ENCODE assay signal across 9 mouse cellular contexts in genomic region chr2:127927452-127928273, GRCm38 (mm10).
A peak's percentile ranks its signal among the peaks of the same experiment; 100 is the strongest.
DNase-seq lines count a peak whose midpoint lies in the region; ATAC-seq and TF ChIP-seq lines count a peak whose summit lies in the region.
"Had no signal": no experiment of that assay in that cellular context is flagged by ENCODE, and none has a peak within 500 bp of the region (broad histone marks: within the 10 kb centered on the region; RNA-seq: fewer than 3 reads in every experiment).

No protein-coding gene starts in this region.

- ATAC-seq in midbrain, embryonic 16.5 days = no peak
- ATAC-seq in midbrain, embryonic 13.5 days = 0 out of 2 replicates have a peak, but pooled peaks have one; percentile 11

- H3K27ac ChIP-seq in midbrain, embryonic 10.5 days (replicated peaks) = peak overlapping the region; percentile 43; the same call in 1 of the 2 replicates
- no peak overlapping the region for H3K27ac ChIP-seq in midbrain, embryonic 16.5 days (ENCODE audit: low read length)
- no peak overlapping the region for H3K27ac ChIP-seq in midbrain, embryonic 13.5 days
- H3K27ac ChIP-seq in cerebellum, adult 2 months (ENCODE audit: insufficient read depth, low read length) = no peak overlapping the region
- H3K27ac ChIP-seq: liver, embryonic 15.5 days had no signal

- no peak overlapping the region for H3K9ac ChIP-seq in midbrain, embryonic 16.5 days (ENCODE audit: low read depth, low read length)
- no peak overlapping the region for H3K9ac ChIP-seq in midbrain, embryonic 13.5 days (replicated peaks)
- H3K9ac ChIP-seq: liver, embryonic 15.5 days had no signal

- no peaks in the 10 kb centered on the region for H3K27me3 ChIP-seq in midbrain, embryonic 10.5 days (ENCODE audit: low read depth, poor library complexity, severe bottlenecking)
- no peaks in the 10 kb centered on the region for H3K27me3 ChIP-seq in midbrain, embryonic 16.5 days (ENCODE audit: control insufficient read depth, insufficient read depth, low read depth, low read length)
- H3K27me3 ChIP-seq in midbrain, embryonic 13.5 days = no peaks in the 10 kb centered on the region
- H3K27me3 ChIP-seq in cerebellum, adult 2 months (ENCODE audit: control insufficient read depth, insufficient read depth, low read length) = no peaks in the 10 kb centered on the region
- H3K27me3 ChIP-seq: liver, embryonic 15.5 days had no signal

- no peak for TF ChIP-seq CTCF in cerebellum, adult 2 months (IDR thresholded peaks at IDR 0.05; ENCODE audit: borderline replicate concordance, insufficient read depth, low read depth, low read length)

- H3K36me3 ChIP-seq in midbrain, embryonic 10.5 days = no peaks in the 10 kb centered on the region
- H3K36me3 ChIP-seq in midbrain, embryonic 16.5 days (ENCODE audit: control insufficient read depth, insufficient read depth, low read length) = no peaks in the 10 kb centered on the region
- H3K36me3 ChIP-seq in midbrain, embryonic 13.5 days = no peaks in the 10 kb centered on the region
- H3K36me3 ChIP-seq: liver, embryonic 15.5 days had no signal

- TF ChIP-seq POLR2A in cerebellum, adult 2 months (IDR thresholded peaks at IDR 0.05; ENCODE audit: borderline replicate concordance, insufficient read depth, low read length) = no peak

- 28% methylated on average over 15 of the region's 15 CpGs for WGBS in midbrain, embryonic 10.5 days
- 30% methylated on average over 15 of the region's 15 CpGs for WGBS in midbrain, embryonic 16.5 days
- 31% methylated on average over 15 of the region's 15 CpGs for WGBS in midbrain, embryonic 13.5 days
- WGBS in cerebellum, adult 2 months = 69% methylated on average over 15 of the region's 15 CpGs

- DNase-seq in gastrocnemius, postnatal 25 days = peak; percentile 29
- DNase-seq in gastrocnemius, adult 8-10 months (ENCODE audit: low spot score in 2 of 2) = no peak
- DNase-seq in midbrain, embryonic 10.5 days (ENCODE audit: low spot score) = peak; percentile 32
- peak; percentile 87 for DNase-seq in thymus, postnatal 25 days
- no peak for DNase-seq in cerebellum, adult 2 months
- no peak for DNase-seq in cerebellum, adult 11 months

- H3K4me3 ChIP-seq in midbrain, embryonic 10.5 days = no peak overlapping the region
- H3K4me3 ChIP-seq in midbrain, embryonic 16.5 days (ENCODE audit: low read depth, low read length) = no peak overlapping the region
- no peak overlapping the region for H3K4me3 ChIP-seq in midbrain, embryonic 13.5 days (replicated peaks)
- H3K4me3 ChIP-seq in cerebellum, adult 2 months (replicated peaks; ENCODE audit: insufficient read depth, low read depth, low read length) = no peak overlapping the region
- H3K4me3 ChIP-seq: liver, embryonic 15.5 days had no signal

- H3K4me2 ChIP-seq in midbrain, embryonic 16.5 days (ENCODE audit: low read length) = no peak overlapping the region
- 0 out of 2 replicates have a peak overlapping the region, but pooled peaks have one; percentile 4 for H3K4me2 ChIP-seq in midbrain, embryonic 13.5 days (replicated peaks)
- H3K4me2 ChIP-seq: liver, embryonic 15.5 days had no signal

- H3K4me1 ChIP-seq in midbrain, embryonic 10.5 days = peaks cover 45% of the 10 kb centered on the region
- H3K4me1 ChIP-seq in midbrain, embryonic 16.5 days (ENCODE audit: control insufficient read depth, insufficient read depth, low read length) = peaks cover 10% of the 10 kb centered on the region
- H3K4me1 ChIP-seq in midbrain, embryonic 13.5 days (replicated peaks) = peaks cover 27% of the 10 kb centered on the region
- H3K4me1 ChIP-seq in cerebellum, adult 2 months (ENCODE audit: control insufficient read depth, insufficient read depth, low read length) = peaks cover 4% of the 10 kb centered on the region; the same call in 1 of the 2 replicates
- H3K4me1 ChIP-seq: liver, embryonic 15.5 days had no signal

- H3K9me3 ChIP-seq in midbrain, embryonic 10.5 days (replicated peaks) = no peaks in the 10 kb centered on the region
- H3K9me3 ChIP-seq in midbrain, embryonic 16.5 days (replicated peaks; ENCODE audit: control insufficient read depth, low read length, poor library complexity, severe bottlenecking) = no peaks in the 10 kb centered on the region
- no peaks in the 10 kb centered on the region for H3K9me3 ChIP-seq in midbrain, embryonic 13.5 days
- H3K9me3 ChIP-seq: liver, embryonic 15.5 days had no signal

Comparison
In these comparisons a context has a peak if more than half of its experiments do, and no peak if none do; other contexts are left out.
1. DNase-seq: peak in gastrocnemius, postnatal 25 days (single experiment), midbrain, embryonic 10.5 days (single experiment) and thymus, postnatal 25 days (single experiment); none in gastrocnemius, adult 8-10 months (0 of 2), cerebellum, adult 2 months (0 of 2) and cerebellum, adult 11 months (single experiment).